Mouse (Mus musculus) embryonic facial prominence, embryonic 12.5 days (tissue): ENCODE data around the gene Gng12. TPM values are rescaled to one million over a fixed set of nuclear protein-coding genes. Genes with fewer than 3 reads are reported as not detected.

ENCODE experiments used
- ATAC-seq: fragments of 200-750 bp; cut with Nextera tagmentation; 2 replicates; pipeline ENCODE4 v1.8.0; 2017; ENCODE audit not compliant: insufficient number of reproducible peaks, insufficient read depth, low FRiP score, low TSS enrichment
- H3K27ac ChIP-seq: fragments of 300-500 bp; sonication (generic); 2 replicates; pipeline ENCODE4 v1.5.1; 2016; ENCODE audit warnings: mild to moderate bottlenecking
- H3K27me3 ChIP-seq: fragments of 300-500 bp; sonication (generic); 2 replicates; pipeline ENCODE4 v1.6.1; 2016; ENCODE audit warnings: mild to moderate bottlenecking, moderate library complexity
- H3K36me3 ChIP-seq: fragments of 300-500 bp; sonication (generic); 2 replicates; pipeline ENCODE4 v1.6.1; 2016; ENCODE audit warnings: mild to moderate bottlenecking
- H3K4me1 ChIP-seq: fragments of 300-500 bp; sonication (generic); 2 replicates; pipeline ENCODE4 v1.6.1; 2016
- H3K4me2 ChIP-seq: fragments of 300-500 bp; sonication (generic); replicated peaks from 2 replicates; pipeline ENCODE4 v1.6.1; 2016; ENCODE audit warnings: mild to moderate bottlenecking, moderate library complexity
- H3K4me3 ChIP-seq: fragments of 300-500 bp; sonication (generic); 2 replicates; pipeline ENCODE4 v1.5.1; 2016; ENCODE audit warnings: mild to moderate bottlenecking
- H3K9ac ChIP-seq: fragments of 300-500 bp; sonication (generic); 2 replicates; pipeline ENCODE4 v1.6.1; 2016; ENCODE audit warnings: mild to moderate bottlenecking, moderate library complexity
- H3K9me3 ChIP-seq: fragments of 300-500 bp; sonication (generic); 2 replicates; pipeline ENCODE4 v1.6.1; 2016; ENCODE audit warnings: mild to moderate bottlenecking, moderate library complexity
- WGBS: fragments of 180-500 bp; shearing (Covaris S2); methylation state at CpG from one replicate; pipeline ENCODE4 v1.1.7; 2016; 5-methylcytosine and 5-hydroxymethylcytosine counted together
- polyA plus RNA-seq: library from polyadenylated mRNA; unstranded; fragments of >200 nt; fragmentation: Nextera tagmentation; extraction: Ambion mirVana; gene quantifications from 2 replicates; pipeline ENCODE4 v1.2.1, GENCODE M21; 2016

Gng12 gene
- polyA plus RNA-seq, 1 experiment from 2014 or later, result 55.7 TPM

- no peak overlapping the region for H3K4me2 ChIP-seq
- WGBS, result 27% methylated on average over 7 of the region's 7 CpGs
- ATAC-seq, result peak; percentile 56; the same call in 1 of the 2 replicates
Observed at GRCm38 (mm10) chr6:67048880-67049694, 152.9 kb downstream of the Gng12 start.

GRCm38 (mm10) chr6:67049695-67050038 is 153.5 kb downstream of the Gng12 start:
- no peak overlapping the region for H3K4me2 ChIP-seq
- peaks cover 11% of the 10 kb centered on the region for H3K4me1 ChIP-seq
- no peaks in the 10 kb centered on the region for H3K9me3 ChIP-seq
- WGBS, result 26% methylated on average over 2 of the region's 2 CpGs
- H3K36me3 ChIP-seq, result no peaks in the 10 kb centered on the region
- H3K9ac ChIP-seq, result no peak overlapping the region
- H3K27me3 ChIP-seq, result no peaks in the 10 kb centered on the region
- H3K4me3 ChIP-seq, result no peak overlapping the region
- ATAC-seq, result no peak
- H3K27ac ChIP-seq, result 0 out of 2 replicates have a peak overlapping the region, but pooled peaks have one; percentile 18

More at GRCm38 (mm10) chr6:67048880-67049694, 152.9 kb downstream of the Gng12 start:
- Histone ChIP-seq H3K9me3 (no peaks in the 10 kb centered on the region), H3K36me3 (no peaks in the 10 kb centered on the region), H3K9ac (no peak overlapping the region), H3K27ac (peak overlapping the region; percentile 18; the same call in 1 of the 2 replicates), H3K4me3 (no peak overlapping the region), H3K4me1 (peaks cover 11% of the 10 kb centered on the region), H3K27me3 (no peaks in the 10 kb centered on the region)

GRCm38 (mm10) chr6:67050063-67050462 is 153.9 kb downstream of the Gng12 start:
- Histone ChIP-seq H3K4me1 (peaks cover 11% of the 10 kb centered on the region), H3K36me3 (no peaks in the 10 kb centered on the region), H3K4me3 (no peak overlapping the region), H3K27ac (no peak overlapping the region), H3K4me2 (no peak overlapping the region), H3K27me3 (no peaks in the 10 kb centered on the region), H3K9me3 (no peaks in the 10 kb centered on the region), H3K9ac (no peak overlapping the region)
- ATAC-seq, result no peak
- WGBS, result 73% methylated on average over 1 of the region's 1 CpGs

- Histone ChIP-seq H3K9ac (no peak overlapping the region), H3K27ac (no peak overlapping the region), H3K4me3 (no peak overlapping the region), H3K27me3 (no peaks in the 10 kb centered on the region), H3K9me3 (no peaks in the 10 kb centered on the region), H3K4me2 (no peak overlapping the region), H3K36me3 (no peaks in the 10 kb centered on the region), H3K4me1 (no peaks in the 10 kb centered on the region)
- WGBS, result 79% methylated on average over 15 of the region's 15 CpGs
- no peak for ATAC-seq
Observed at GRCm38 (mm10) chr6:67056108-67056888, 160.1 kb downstream of the Gng12 start.

GRCm38 (mm10) chr6:67056889-67057564 is 160.8 kb downstream of the Gng12 start:
- WGBS, result 80% methylated on average over 3 of the region's 3 CpGs
- H3K4me3 ChIP-seq, result no peak overlapping the region
- no peak overlapping the region for H3K27ac ChIP-seq
- ATAC-seq, result no peak
- H3K27me3 ChIP-seq, result no peaks in the 10 kb centered on the region
- H3K4me2 ChIP-seq, result no peak overlapping the region
- H3K4me1 ChIP-seq, result no peaks in the 10 kb centered on the region
- H3K36me3 ChIP-seq, result no peaks in the 10 kb centered on the region
- H3K9me3 ChIP-seq, result no peaks in the 10 kb centered on the region
- H3K9ac ChIP-seq, result no peak overlapping the region

- 82% methylated on average over 5 of the region's 5 CpGs for WGBS
Observed at GRCm38 (mm10) chr6:67057574-67057973, 161.4 kb downstream of the Gng12 start.

GRCm38 (mm10) chr6:67057991-67058696 is 161.9 kb downstream of the Gng12 start:
- WGBS, result 88% methylated on average over 7 of the region's 7 CpGs
- Histone ChIP-seq H3K4me3 (no peak overlapping the region), H3K9ac (no peak overlapping the region), H3K4me1 (no peaks in the 10 kb centered on the region), H3K27me3 (no peaks in the 10 kb centered on the region), H3K36me3 (no peaks in the 10 kb centered on the region), H3K9me3 (no peaks in the 10 kb centered on the region), H3K27ac (no peak overlapping the region), H3K4me2 (no peak overlapping the region)
- no peak for ATAC-seq

More at GRCm38 (mm10) chr6:67057574-67057973, 161.4 kb downstream of the Gng12 start:
- no peak overlapping the region for H3K9ac ChIP-seq
- no peak overlapping the region for H3K4me2 ChIP-seq
- ATAC-seq, result no peak
- no peak overlapping the region for H3K4me3 ChIP-seq
- no peaks in the 10 kb centered on the region for H3K4me1 ChIP-seq
- no peak overlapping the region for H3K27ac ChIP-seq
- no peaks in the 10 kb centered on the region for H3K9me3 ChIP-seq
- no peaks in the 10 kb centered on the region for H3K27me3 ChIP-seq
- no peaks in the 10 kb centered on the region for H3K36me3 ChIP-seq

- Histone ChIP-seq H3K27me3 (no peaks in the 10 kb centered on the region), H3K9me3 (no peaks in the 10 kb centered on the region), H3K4me2 (no peak overlapping the region), H3K4me1 (no peaks in the 10 kb centered on the region), H3K27ac (no peak overlapping the region), H3K4me3 (no peak overlapping the region), H3K9ac (no peak overlapping the region), H3K36me3 (no peaks in the 10 kb centered on the region)
- 82% methylated on average over 5 of the region's 5 CpGs for WGBS
- ATAC-seq, result no peak
Observed at GRCm38 (mm10) chr6:67060057-67060456, 163.9 kb downstream of the Gng12 start.

GRCm38 (mm10) chr6:67069219-67069762 is 173.1 kb downstream of the Gng12 start:
- H3K9ac ChIP-seq, result no peak overlapping the region

GRCm38 (mm10) chr6:67069800-67070315 is 173.7 kb downstream of the Gng12 start:
- no peak for ATAC-seq

More at GRCm38 (mm10) chr6:67069219-67069762, 173.1 kb downstream of the Gng12 start:
- H3K4me1 ChIP-seq, result no peaks in the 10 kb centered on the region
- H3K9me3 ChIP-seq, result no peaks in the 10 kb centered on the region
- H3K36me3 ChIP-seq, result no peaks in the 10 kb centered on the region
- WGBS, result 80% methylated on average over 8 of the region's 8 CpGs
- no peaks in the 10 kb centered on the region for H3K27me3 ChIP-seq
- no peak overlapping the region for H3K4me3 ChIP-seq
- no peak for ATAC-seq
- no peak overlapping the region for H3K4me2 ChIP-seq
- H3K27ac ChIP-seq, result no peak overlapping the region

More at GRCm38 (mm10) chr6:67069800-67070315, 173.7 kb downstream of the Gng12 start:
- Histone ChIP-seq H3K9ac (no peak overlapping the region), H3K36me3 (no peaks in the 10 kb centered on the region), H3K9me3 (no peaks in the 10 kb centered on the region), H3K27ac (no peak overlapping the region), H3K4me2 (no peak overlapping the region), H3K4me3 (no peak overlapping the region), H3K4me1 (no peaks in the 10 kb centered on the region), H3K27me3 (no peaks in the 10 kb centered on the region)
- WGBS, result 68% methylated on average over 9 of the region's 9 CpGs
